ENCODE assay signal across 8 mouse cellular contexts in the genomic region with DNA sequence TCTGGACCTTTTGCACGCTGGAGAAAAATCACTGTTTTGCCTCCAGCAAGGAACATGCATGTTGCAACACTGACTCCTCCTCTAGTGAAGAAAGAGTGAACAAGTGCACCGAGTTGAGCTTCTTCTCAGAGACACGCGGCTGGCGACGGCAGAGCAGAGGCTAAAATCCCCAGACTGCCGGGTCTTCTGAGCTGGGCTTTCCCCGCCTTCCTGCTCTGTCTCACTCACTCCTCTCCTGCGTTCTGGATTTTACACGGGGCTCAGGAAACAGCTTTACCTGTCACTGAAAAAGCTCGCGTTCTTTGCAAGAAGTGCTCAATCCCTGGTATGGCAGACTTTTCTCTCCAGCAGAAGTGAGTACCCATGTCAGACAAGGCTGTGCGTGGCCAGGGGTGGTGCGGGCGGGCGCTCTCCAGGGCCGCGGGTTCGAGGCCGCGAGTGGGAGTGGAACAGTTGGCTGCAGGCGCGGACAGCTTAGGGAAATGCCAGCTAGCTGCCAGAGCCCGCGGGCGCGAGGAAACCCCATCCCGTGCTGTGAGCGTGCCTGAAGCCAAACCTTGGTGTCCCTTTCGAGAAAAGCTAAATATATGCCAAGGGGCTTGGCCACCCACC. TPM values are rescaled to one million over a fixed set of nuclear protein-coding genes. Genes with fewer than 3 reads are reported as not detected.
DNase-seq lines count a peak whose midpoint lies in the region; ATAC-seq and TF ChIP-seq lines count a peak whose summit lies in the region.

No protein-coding gene starts in this region.

- peak overlapping the region; percentile 82 for H3K4me2 ChIP-seq in embryonic facial prominence, embryonic 14.5 days (ENCODE audit: low read depth, low read length)
- peak overlapping the region; percentile 67 for H3K4me2 ChIP-seq in hindbrain, embryonic 12.5 days (replicated peaks)
- peak overlapping the region; percentile 73 for H3K4me2 ChIP-seq in midbrain, embryonic 13.5 days (replicated peaks)
- H3K4me2 ChIP-seq in stomach, postnatal 0 days (replicated peaks; ENCODE audit: low read depth), result peak overlapping the region; percentile 64

- H3K9ac ChIP-seq in ES-Bruce4 (ENCODE audit: low read depth, poor library complexity, severe bottlenecking), result no peak overlapping the region
- peak overlapping the region; percentile 54 for H3K9ac ChIP-seq in embryonic facial prominence, embryonic 14.5 days (ENCODE audit: low read depth, low read length)
- H3K9ac ChIP-seq in hindbrain, embryonic 12.5 days, result peak overlapping the region; percentile 41
- H3K9ac ChIP-seq in midbrain, embryonic 13.5 days (replicated peaks), result peak overlapping the region; percentile 51; the same call in 1 of the 2 replicates
- peak overlapping the region; percentile 38; the same call in 1 of the 2 replicates for H3K9ac ChIP-seq in stomach, postnatal 0 days (ENCODE audit: low read length)

- H3K36me3 ChIP-seq in ES-Bruce4 (ENCODE audit: control insufficient read depth, insufficient read depth, low read length, poor library complexity, severe bottlenecking), result no peaks in the 10 kb centered on the region
- no peaks in the 10 kb centered on the region for H3K36me3 ChIP-seq in embryonic facial prominence, embryonic 14.5 days (ENCODE audit: control insufficient read depth, insufficient read depth, low read length)
- H3K36me3 ChIP-seq in hindbrain, embryonic 12.5 days, result no peaks in the 10 kb centered on the region
- no peaks in the 10 kb centered on the region for H3K36me3 ChIP-seq in midbrain, embryonic 13.5 days
- no peaks in the 10 kb centered on the region for H3K36me3 ChIP-seq in stomach, postnatal 0 days (ENCODE audit: control insufficient read depth, insufficient read depth, low read length)

- H3K9me3 ChIP-seq in ES-Bruce4 (replicated peaks; ENCODE audit: control insufficient read depth, insufficient read depth, low read length, poor library complexity, severe bottlenecking), result no peaks in the 10 kb centered on the region
- no peaks in the 10 kb centered on the region for H3K9me3 ChIP-seq in embryonic facial prominence, embryonic 14.5 days (ENCODE audit: control insufficient read depth, low read length)
- no peaks in the 10 kb centered on the region for H3K9me3 ChIP-seq in hindbrain, embryonic 12.5 days (replicated peaks)
- no peaks in the 10 kb centered on the region for H3K9me3 ChIP-seq in midbrain, embryonic 13.5 days
- no peaks in the 10 kb centered on the region for H3K9me3 ChIP-seq in stomach, postnatal 0 days (ENCODE audit: control insufficient read depth, low read length)

- H3K27me3 ChIP-seq in ES-Bruce4 (ENCODE audit: control insufficient read depth, insufficient read depth, low read length, poor library complexity, severe bottlenecking), result no peaks in the 10 kb centered on the region
- peaks cover 10% of the 10 kb centered on the region; the same call in 1 of the 2 replicates for H3K27me3 ChIP-seq in embryonic facial prominence, embryonic 14.5 days (replicated peaks; ENCODE audit: control insufficient read depth, insufficient read depth, low read length)
- H3K27me3 ChIP-seq in hindbrain, embryonic 12.5 days, result peaks cover 11% of the 10 kb centered on the region; the same call in 1 of the 2 replicates
- peaks cover 7% of the 10 kb centered on the region for H3K27me3 ChIP-seq in midbrain, embryonic 13.5 days
- no peaks in the 10 kb centered on the region for H3K27me3 ChIP-seq in stomach, postnatal 0 days (ENCODE audit: control insufficient read depth, insufficient read depth, low read length)

- TF ChIP-seq CTCF in ES-Bruce4 (IDR thresholded peaks at IDR 0.05; ENCODE audit: low read depth, low read length), result no peak
- no peak for TF ChIP-seq CTCF in stomach, postnatal 0 days (IDR thresholded peaks at IDR 0.05; ENCODE audit: low read depth)

- WGBS in embryonic facial prominence, embryonic 14.5 days, result 1% methylated on average over 30 of the region's 30 CpGs
- WGBS in hindbrain, embryonic 12.5 days, result 3% methylated on average over 30 of the region's 30 CpGs
- 2% methylated on average over 30 of the region's 30 CpGs for WGBS in midbrain, embryonic 13.5 days
- whole genome bisulfite sequencing in stomach, postnatal 0 days, result 1% methylated on average over 30 of the region's 30 CpGs

- no peak for TF ChIP-seq EP300 in ES-Bruce4 (IDR thresholded peaks at IDR 0.05; ENCODE audit: insufficient read depth, low read depth, low read length)
- TF ChIP-seq EP300 in stomach, postnatal 0 days (optimal IDR thresholded peaks at IDR 0.05), result no peak

- peak overlapping the region; percentile 20 for H3K4me3 ChIP-seq in ES-Bruce4 (ENCODE audit: low read depth, low read length)
- H3K4me3 ChIP-seq in embryonic facial prominence, embryonic 14.5 days (ENCODE audit: low read depth, low read length), result peak overlapping the region; percentile 41
- H3K4me3 ChIP-seq in hindbrain, embryonic 12.5 days, result peak overlapping the region; percentile 36
- peak overlapping the region; percentile 42 for H3K4me3 ChIP-seq in midbrain, embryonic 13.5 days (replicated peaks)
- peak overlapping the region; percentile 38 for H3K4me3 ChIP-seq in stomach, postnatal 0 days (ENCODE audit: low read depth, low read length)

- H3K4me1 ChIP-seq in ES-Bruce4 (ENCODE audit: control insufficient read depth, insufficient read depth, low read length), result no peaks in the 10 kb centered on the region
- 0 out of 2 replicates have a peak, but pooled peaks cover 8% of the 10 kb centered on the region for H3K4me1 ChIP-seq in embryonic facial prominence, embryonic 14.5 days (ENCODE audit: control insufficient read depth, insufficient read depth, low read length)
- peaks cover 10% of the 10 kb centered on the region for H3K4me1 ChIP-seq in hindbrain, embryonic 12.5 days
- H3K4me1 ChIP-seq in midbrain, embryonic 13.5 days (replicated peaks), result peaks cover 12% of the 10 kb centered on the region
- no peaks in the 10 kb centered on the region for H3K4me1 ChIP-seq in stomach, postnatal 0 days (replicated peaks; ENCODE audit: control insufficient read depth, insufficient read depth)

- ATAC-seq in embryonic facial prominence, embryonic 14.5 days (ENCODE audit: low read depth), result peak; percentile 47; the same call in 1 of the 2 replicates
- ATAC-seq in hindbrain, embryonic 12.5 days (ENCODE audit: low FRiP score), result peak; percentile 54
- peak; percentile 77 for ATAC-seq in midbrain, embryonic 13.5 days
- ATAC-seq in stomach, postnatal 0 days (ENCODE audit: low FRiP score, low TSS enrichment), result 0 out of 2 replicates have a peak, but pooled peaks have one; percentile 53

- DNase-seq in cerebellum, postnatal 10 days, result peak; percentile 53 to 65
- DNase-seq in cerebellum, adult 9-10 months, result no peak
- peak; percentile 36 for DNase-seq in embryonic facial prominence, embryonic 14.5 days (ENCODE audit: low spot score)
- peak; percentile 31 for DNase-seq in left cerebral cortex, postnatal 4 days
- DNase-seq in stomach, postnatal 0 days (ENCODE audit: low spot score), result peak; percentile 16

- H3K27ac ChIP-seq in ES-Bruce4 (ENCODE audit: insufficient read depth, low read length), result no peak overlapping the region
- H3K27ac ChIP-seq in embryonic facial prominence, embryonic 14.5 days (replicated peaks; ENCODE audit: low read depth, low read length), result no peak overlapping the region
- no peak overlapping the region for H3K27ac ChIP-seq in hindbrain, embryonic 12.5 days
- H3K27ac ChIP-seq in midbrain, embryonic 13.5 days, result no peak overlapping the region
- H3K27ac ChIP-seq in stomach, postnatal 0 days (replicated peaks), result no peak overlapping the region

- no peak for TF ChIP-seq POLR2A in ES-Bruce4 (IDR thresholded peaks at IDR 0.05; ENCODE audit: insufficient read depth, low read length)

- intact Hi-C loops in left cerebral cortex, postnatal 4 days (cut with DNase I), result no loop called here

RNA-seq across cellular contexts. Expression of a gene that starts 0.6 kb away (rescaled TPM):
- polyA plus RNA-seq in ES-Bruce4 (2011; ENCODE audit: insufficient read depth, insufficient read length, low read depth, missing spikeins), result 2.0 and 2.6 TPM in 2 replicates
- 1.4 and 1.7 TPM in 2 replicates for polyA plus RNA-seq in embryonic facial prominence, embryonic 14.5 days (2014; fragmentation: Nextera tagmentation; extraction: Ambion mirVana)
- 0.35 and 0.46 TPM in 2 replicates for polyA plus RNA-seq in hindbrain, embryonic 12.5 days (2016; fragmentation: Nextera tagmentation; extraction: Ambion mirVana)
- 1 to 10 TPM in 1 of 2 experiments, under 1 TPM in 1; 0.94 to 1.9 TPM for total RNA-seq in left cerebral cortex, postnatal 4 days (2021)
- polyA plus RNA-seq in midbrain, embryonic 13.5 days (2015; fragmentation: Nextera tagmentation; extraction: Ambion mirVana), result 0.57 and 0.75 TPM in 2 replicates
- 2.5 and 3.7 TPM in 2 replicates for polyA plus RNA-seq in stomach, postnatal 0 days (2015; fragmentation: Nextera tagmentation; extraction: Ambion mirVana)
